Mouse (Mus musculus) liver, embryonic 11.5 days (tissue): Measurements from ENCODE around the gene Dusp27. TPM values are rescaled to one million over a fixed set of nuclear protein-coding genes. Genes with fewer than 3 reads are reported as not detected.
A peak's percentile ranks its signal among the peaks of the same experiment; 100 is the strongest.

Experiments
- ATAC-seq: fragments of 200-750 bp; cut with Nextera tagmentation; replicated peaks from 2 replicates; pipeline ENCODE4 v1.8.0; 2017; ENCODE audit warnings: moderate number of reproducible peaks, mild to moderate bottlenecking, moderate TSS enrichment, moderate library complexity; ENCODE audit not compliant: low FRiP score
- DNase-seq: peaks from one replicate; pipeline ENCODE4 v3.0.0-alpha.2; 2017; ENCODE audit warnings: low spot score
- H3K27ac ChIP-seq: fragments of 300-500 bp; sonication (generic); 2 replicates; pipeline ENCODE4 v1.5.1; 2014; ENCODE audit warnings: mild to moderate bottlenecking, low read depth, low read length, control low read depth
- H3K27me3 ChIP-seq: fragments of 300-500 bp; sonication (generic); replicated peaks from 2 replicates; pipeline ENCODE4 v1.6.1; 2014; ENCODE audit warnings: low read length, mixed read lengths; ENCODE audit not compliant: control insufficient read depth, insufficient read depth
- H3K36me3 ChIP-seq: fragments of 300-500 bp; sonication (generic); 2 replicates; pipeline ENCODE4 v1.6.1; 2014; ENCODE audit warnings: mild to moderate bottlenecking, low read length, moderate library complexity, mixed read lengths; ENCODE audit not compliant: control insufficient read depth, insufficient read depth
- H3K4me1 ChIP-seq: fragments of 300-500 bp; sonication (generic); replicated peaks from 2 replicates; pipeline ENCODE4 v1.6.1; 2014; ENCODE audit warnings: low read length, mixed read lengths; ENCODE audit not compliant: control insufficient read depth, insufficient read depth
- H3K4me2 ChIP-seq: fragments of 300-500 bp; sonication (generic); 2 replicates; pipeline ENCODE4 v1.6.1; 2014; ENCODE audit warnings: mild to moderate bottlenecking, control low read depth, moderate library complexity
- H3K4me3 ChIP-seq: fragments of 300-500 bp; sonication (generic); 2 replicates; pipeline ENCODE4 v1.5.1; 2014; ENCODE audit warnings: low read depth, low read length, control low read depth
- H3K9ac ChIP-seq: fragments of 300-500 bp; sonication (generic); 2 replicates; pipeline ENCODE4 v1.6.1; 2014; ENCODE audit warnings: low read depth, low read length, control low read depth
- H3K9me3 ChIP-seq: fragments of 300-500 bp; sonication (generic); 2 replicates; pipeline ENCODE4 v1.6.1; 2016; ENCODE audit warnings: low read length, inconsistent platforms, mixed read lengths; ENCODE audit not compliant: control insufficient read depth
- WGBS: fragments of 180-500 bp; shearing (Covaris S2); extraction: QIAGEN DNeasy Blood & Tissue Kit; methylation state at CpG from one replicate; pipeline ENCODE4 v1.1.7; 2014; 5-methylcytosine and 5-hydroxymethylcytosine counted together
- polyA plus RNA-seq: library from polyadenylated mRNA; unstranded; fragments of >200 nt; fragmentation: Nextera tagmentation; extraction: Ambion mirVana; gene quantifications from 2 replicates; pipeline ENCODE4 v1.2.1, GENCODE M21; 2014

Dusp27 gene
- polyA plus RNA-seq, 1 experiment from 2014 or later: 1.0 TPM

DNA sequence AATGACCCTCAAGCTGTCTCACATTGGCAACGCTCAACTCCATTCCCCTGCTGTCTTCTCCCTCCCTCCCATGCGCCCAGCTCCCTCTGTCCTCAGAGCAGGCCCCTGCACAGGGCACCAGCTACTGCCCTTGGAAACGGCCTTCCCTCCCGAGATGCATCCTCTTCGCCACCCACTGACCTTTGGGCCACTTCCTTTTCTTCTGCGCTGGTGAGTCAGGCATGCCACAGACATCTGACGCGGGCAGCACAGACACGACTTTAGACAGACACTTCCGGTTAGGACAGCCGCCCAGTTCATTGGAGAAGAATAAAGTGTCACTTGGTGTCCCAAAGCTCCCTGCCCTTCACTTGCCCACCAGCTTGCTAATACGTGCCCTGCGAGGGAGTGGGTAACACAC lies 10.4 kb upstream of the Dusp27 start:
- no peaks in the 10 kb centered on the region for H3K27me3 ChIP-seq
- no peaks in the 10 kb centered on the region for H3K36me3 ChIP-seq
- 40% methylated on average over 13 of the region's 13 CpGs for WGBS
- DNase-seq (no peak), ATAC-seq (peak; percentile 26; the same call in 1 of the 2 replicates)
- peak overlapping the region; percentile 21; the same call in 1 of the 2 replicates for H3K4me2 ChIP-seq
- H3K27ac ChIP-seq: no peak overlapping the region
- H3K4me1 ChIP-seq: peaks cover 8% of the 10 kb centered on the region
- H3K9me3 ChIP-seq: no peaks in the 10 kb centered on the region
- H3K9ac ChIP-seq: 0 out of 2 replicates have a peak overlapping the region, but pooled peaks have one; percentile 6
- H3K4me3 ChIP-seq: no peak overlapping the region

DNA sequence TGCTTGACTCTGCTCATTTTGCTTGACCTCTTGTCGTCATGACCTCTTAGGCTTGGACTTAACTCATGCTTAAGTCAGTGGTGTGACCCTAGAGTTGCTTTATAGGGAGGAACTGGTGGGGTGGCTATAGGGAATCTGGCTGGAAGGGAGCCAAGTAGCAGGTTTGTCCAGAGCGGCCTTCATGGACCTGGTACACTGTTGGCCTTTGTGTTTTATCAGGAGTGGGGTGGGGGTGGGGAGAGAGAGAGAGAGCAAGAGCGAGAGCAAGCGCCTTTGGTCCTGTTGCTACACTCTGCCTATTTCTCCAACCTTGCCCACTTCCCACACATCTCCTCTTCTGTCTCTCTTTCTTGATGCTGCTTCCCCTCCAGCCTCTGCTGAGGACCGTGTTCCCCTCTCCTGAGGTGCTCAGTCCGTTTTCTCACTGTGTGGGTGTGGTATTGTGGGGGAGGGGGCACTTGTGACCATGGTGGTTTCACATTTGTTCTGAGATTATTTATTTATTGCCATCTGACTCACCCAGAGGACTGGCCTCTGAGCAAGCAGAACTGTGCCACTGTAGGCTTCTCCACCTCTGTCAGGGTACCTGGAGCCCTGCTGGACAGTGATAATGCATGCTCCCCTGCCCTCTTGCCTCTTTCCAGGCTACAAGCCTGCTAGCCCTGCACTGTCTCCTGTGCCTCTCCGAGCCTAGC lies 9.7 kb upstream of the Dusp27 start:
- DNase-seq: no peak
- H3K4me1 ChIP-seq: peaks cover 8% of the 10 kb centered on the region
- 50% methylated on average over 7 of the region's 7 CpGs for WGBS
- ATAC-seq: peak; percentile 22; the same call in 1 of the 2 replicates
- H3K9me3 ChIP-seq: no peaks in the 10 kb centered on the region
- H3K27me3 ChIP-seq: no peaks in the 10 kb centered on the region
- H3K4me3 ChIP-seq: no peak overlapping the region
- no peak overlapping the region; the same call in 1 of the 2 replicates for H3K4me2 ChIP-seq
- no peak overlapping the region for H3K27ac ChIP-seq
- H3K36me3 ChIP-seq: no peaks in the 10 kb centered on the region
- 0 out of 2 replicates have a peak overlapping the region, but pooled peaks have one; percentile 6 for H3K9ac ChIP-seq

DNA sequence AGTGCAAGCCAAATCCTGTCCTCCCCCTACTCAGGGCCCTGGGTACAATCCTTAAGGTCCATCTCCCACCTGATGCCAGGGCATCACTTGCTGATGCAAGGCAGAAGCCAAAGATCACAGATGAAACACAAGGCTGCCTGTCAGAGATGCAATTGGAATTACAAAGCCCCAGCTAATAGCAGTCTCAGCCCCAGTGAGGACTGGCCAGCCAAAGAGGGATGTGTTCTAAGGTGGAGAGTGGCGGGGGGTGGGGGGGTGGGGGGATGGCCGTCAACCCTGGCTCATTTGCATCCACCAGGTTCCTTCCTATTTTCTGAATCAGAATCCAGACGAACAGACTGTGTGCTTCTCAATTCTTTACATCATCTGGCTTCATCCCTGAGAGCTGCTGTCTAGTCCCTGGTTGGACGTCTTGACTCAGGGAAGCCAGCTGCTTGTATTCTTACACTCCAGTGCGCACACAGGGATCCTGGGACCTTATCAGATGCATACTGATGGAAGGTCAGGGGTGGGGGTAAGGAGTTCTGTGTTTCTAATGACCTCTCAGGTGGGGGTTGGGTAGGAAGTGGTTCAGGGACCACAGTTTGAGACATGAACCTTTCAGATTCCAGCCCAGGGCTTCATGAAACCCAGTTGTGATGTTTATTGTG lies 7.5 kb upstream of the Dusp27 start:
- Histone ChIP-seq H3K9me3 (no peaks in the 10 kb centered on the region), H3K9ac (no peak overlapping the region), H3K4me2 (no peak overlapping the region), H3K27ac (no peak overlapping the region), H3K4me3 (no peak overlapping the region), H3K36me3 (no peaks in the 10 kb centered on the region), H3K4me1 (peaks cover 10% of the 10 kb centered on the region), H3K27me3 (no peaks in the 10 kb centered on the region)
- DNase-seq: no peak
- no peak for ATAC-seq
- 40% methylated on average over 5 of the region's 5 CpGs for WGBS

DNA sequence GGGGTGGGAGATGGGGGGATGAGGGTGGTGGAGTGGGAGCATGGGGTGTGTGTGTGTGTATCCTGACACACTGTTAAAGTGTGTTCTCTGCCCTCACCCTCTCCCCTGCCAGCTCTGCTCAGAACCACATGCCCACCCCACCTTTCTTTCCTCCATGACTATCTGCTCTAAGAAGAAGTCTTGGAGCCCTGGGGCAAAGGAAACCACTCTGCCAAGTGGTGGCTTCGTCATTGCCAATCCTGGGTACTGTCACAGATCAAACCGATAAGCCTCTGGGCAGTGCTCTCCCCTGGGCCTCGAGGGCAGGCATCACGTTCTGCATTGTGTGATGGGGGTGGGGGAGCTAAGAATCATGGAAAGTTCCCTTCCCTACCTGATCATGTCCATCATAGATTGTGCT lies 4.6 kb upstream of the Dusp27 start:
- Histone ChIP-seq H3K9me3 (no peaks in the 10 kb centered on the region), H3K36me3 (no peaks in the 10 kb centered on the region), H3K27ac (no peak overlapping the region), H3K27me3 (no peaks in the 10 kb centered on the region), H3K4me3 (no peak overlapping the region), H3K9ac (no peak overlapping the region), H3K4me2 (no peak overlapping the region), H3K4me1 (peaks cover 6% of the 10 kb centered on the region)
- DNase-seq (no peak), ATAC-seq (no peak)
- WGBS: 29% methylated on average over 4 of the region's 4 CpGs

DNA sequence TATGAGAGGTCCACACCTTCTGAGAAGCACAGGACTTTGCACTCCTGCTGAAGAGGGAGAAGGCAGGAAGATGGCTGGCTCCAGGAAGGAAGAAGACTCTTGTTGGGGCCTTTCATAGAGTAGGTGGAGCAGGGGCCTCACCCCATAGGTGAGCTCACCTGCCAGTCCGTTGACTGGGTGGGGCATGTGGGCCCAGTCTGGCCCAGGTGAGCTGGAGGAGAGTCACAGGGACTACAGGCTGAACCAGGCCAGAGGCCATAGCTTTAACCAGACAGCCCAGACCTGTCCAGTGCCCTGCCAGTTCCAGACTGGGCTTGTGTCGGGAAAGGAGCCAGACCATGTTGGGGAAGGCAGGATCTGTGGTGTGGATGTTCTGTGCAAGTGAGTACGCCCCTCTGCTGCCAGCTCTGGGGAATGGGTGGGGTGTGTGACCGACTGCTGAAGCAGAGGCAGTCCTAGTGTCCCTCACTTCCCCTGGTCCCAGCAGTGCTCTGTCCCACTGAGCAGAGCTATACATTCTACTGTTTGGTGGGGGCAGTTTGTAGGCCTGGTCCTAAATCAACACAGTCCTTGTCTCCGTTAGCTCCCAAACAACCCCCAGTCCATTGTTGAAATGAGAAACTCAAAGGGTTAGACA lies 2.6 kb upstream of the Dusp27 start, which contains the start of gene Gpa33:
TSS of gene Gpa33 (plus strand) at position 15 of the 637 bp plus-strand sequence.
- peaks cover 10% of the 10 kb centered on the region for H3K4me1 ChIP-seq
- no peak within 1 kb of the TSS for H3K27ac ChIP-seq
- H3K4me2 ChIP-seq: no peak within 1 kb of the TSS
- DNase-seq (no peak), ATAC-seq (no peak)
- no peaks in the 10 kb centered on the region for H3K36me3 ChIP-seq
- no peaks in the 10 kb centered on the region for H3K9me3 ChIP-seq
- 80% methylated on average over 5 of the region's 5 CpGs for WGBS
- no peaks in the 10 kb centered on the region for H3K27me3 ChIP-seq
- H3K9ac ChIP-seq: no peak within 1 kb of the TSS
- H3K4me3 ChIP-seq: no peak within 1 kb of the TSS

DNA sequence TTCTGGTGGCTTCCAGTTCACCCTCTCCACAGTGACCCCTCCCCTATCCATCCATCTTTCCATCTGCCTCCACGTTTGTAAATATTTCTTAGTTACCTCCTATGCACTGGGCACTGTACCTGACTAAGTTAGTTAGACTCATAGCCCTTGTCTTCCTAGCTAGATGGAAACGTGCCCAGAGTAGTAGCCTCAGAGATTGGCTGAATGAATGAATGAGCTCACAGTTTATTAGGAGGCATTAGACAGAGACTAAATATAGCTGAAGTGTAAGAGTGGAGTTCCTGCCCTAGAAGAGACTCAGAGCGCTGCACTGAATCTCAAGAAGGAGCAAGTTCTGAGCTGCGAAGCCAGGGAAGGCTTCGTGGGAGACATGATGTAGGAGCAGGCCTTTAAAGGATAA lies 829 bp upstream of the Dusp27 start:
- no peak overlapping the region for H3K27ac ChIP-seq
- ATAC-seq: no peak
- H3K36me3 ChIP-seq: no peaks in the 10 kb centered on the region
- peaks cover 10% of the 10 kb centered on the region for H3K4me1 ChIP-seq
- no peak overlapping the region for H3K4me2 ChIP-seq
- no peaks in the 10 kb centered on the region for H3K9me3 ChIP-seq
- no peak overlapping the region for H3K4me3 ChIP-seq
- H3K9ac ChIP-seq: no peak overlapping the region
- DNase-seq: no peak
- no peaks in the 10 kb centered on the region for H3K27me3 ChIP-seq
- WGBS: 87% methylated on average over 5 of the region's 5 CpGs

DNA sequence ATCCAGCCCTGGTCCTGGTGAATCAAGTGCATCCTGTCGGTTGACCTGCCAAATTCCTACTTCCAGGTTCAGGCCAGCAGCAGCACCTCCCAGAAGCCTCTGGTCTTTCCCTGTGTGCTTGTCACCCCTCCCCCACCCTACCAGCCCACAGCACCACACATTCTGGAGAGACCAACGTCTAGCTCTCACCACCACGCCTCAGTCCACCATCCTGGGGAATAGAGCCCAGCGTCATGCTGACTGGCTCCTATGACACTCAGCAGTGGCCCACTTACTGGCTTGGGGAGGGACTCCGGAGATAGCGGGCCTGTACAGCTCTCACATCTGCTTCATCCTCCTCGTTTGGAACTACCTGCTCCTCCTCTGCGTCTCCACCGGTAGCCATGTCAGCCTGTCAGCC lies 927 bp downstream of the Dusp27 start:
- no peaks in the 10 kb centered on the region for H3K36me3 ChIP-seq
- ATAC-seq (no peak), DNase-seq (no peak)
- WGBS: 50% methylated on average over 9 of the region's 9 CpGs
- H3K4me3 ChIP-seq: no peak overlapping the region
- no peaks in the 10 kb centered on the region for H3K9me3 ChIP-seq
- H3K4me2 ChIP-seq: no peak overlapping the region
- peaks cover 8% of the 10 kb centered on the region for H3K4me1 ChIP-seq
- H3K9ac ChIP-seq: no peak overlapping the region
- no peak overlapping the region for H3K27ac ChIP-seq
- H3K27me3 ChIP-seq: no peaks in the 10 kb centered on the region

DNA sequence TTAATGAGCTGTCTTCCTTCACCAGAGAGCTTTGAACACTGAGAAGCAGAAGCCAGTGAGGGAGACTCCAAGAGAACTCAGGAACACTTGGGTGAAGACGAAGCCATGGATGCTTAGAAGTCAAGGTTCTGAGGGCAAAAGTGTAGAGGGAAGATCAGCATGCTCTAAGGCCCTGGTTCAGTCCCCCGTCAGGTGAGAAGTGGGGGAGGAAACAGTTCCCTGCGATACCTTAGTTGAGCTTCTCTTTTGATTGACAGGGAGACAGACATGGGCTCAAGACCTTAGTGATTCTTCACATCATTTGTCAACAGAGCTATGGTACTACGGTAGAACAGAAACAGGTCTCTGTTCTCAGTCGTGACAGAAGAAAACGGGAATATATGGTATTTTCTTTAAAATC lies 1.4 kb downstream of the Dusp27 start:
- no peak for DNase-seq
- no peak overlapping the region for H3K4me3 ChIP-seq

More for the DNA sequence above, 1.4 kb downstream of the Dusp27 start:
- Histone ChIP-seq H3K36me3 (no peaks in the 10 kb centered on the region), H3K4me2 (no peak overlapping the region), H3K4me1 (peaks cover 8% of the 10 kb centered on the region), H3K9ac (no peak overlapping the region), H3K27me3 (no peaks in the 10 kb centered on the region), H3K9me3 (no peaks in the 10 kb centered on the region), H3K27ac (no peak overlapping the region)
- no peak for ATAC-seq
- 87% methylated on average over 6 of the region's 6 CpGs for WGBS
